Mouse (Mus musculus): ENCODE results near the gene Olfr62. TPM values are rescaled to one million over a fixed set of nuclear protein-coding genes. Genes with fewer than 3 reads are reported as not detected.

The Olfr62 gene
- not detected in 2 replicates for polyA plus RNA-seq (2015; fragmentation: Nextera tagmentation; extraction: Ambion mirVana)

GRCm38 (mm10) chr4:118658652-118659051, at the start of gene Olfr62:
Gene Olfr62 (plus strand): TSS chr4:118658952.
- ATAC-seq (ENCODE audit: low FRiP score, low TSS enrichment) = no peak
- no peaks in the 10 kb centered on the region for H3K27me3 ChIP-seq (ENCODE audit: insufficient read depth, low read length)
- no peak within 1 kb of the TSS for H3K4me3 ChIP-seq (ENCODE audit: low read length)
- H3K4me2 ChIP-seq (replicated peaks; ENCODE audit: low read depth, low read length) = no peak within 1 kb of the TSS
- H3K9ac ChIP-seq (replicated peaks; ENCODE audit: low read length) = no peak within 1 kb of the TSS
- no peaks in the 10 kb centered on the region for H3K9me3 ChIP-seq (ENCODE audit: low read length)
- H3K36me3 ChIP-seq (ENCODE audit: insufficient read depth, low read length) = no peaks in the 10 kb centered on the region
- H3K27ac ChIP-seq (ENCODE audit: low read length) = no peak within 1 kb of the TSS
- no peaks in the 10 kb centered on the region for H3K4me1 ChIP-seq (ENCODE audit: insufficient read depth, low read length)

DNA sequence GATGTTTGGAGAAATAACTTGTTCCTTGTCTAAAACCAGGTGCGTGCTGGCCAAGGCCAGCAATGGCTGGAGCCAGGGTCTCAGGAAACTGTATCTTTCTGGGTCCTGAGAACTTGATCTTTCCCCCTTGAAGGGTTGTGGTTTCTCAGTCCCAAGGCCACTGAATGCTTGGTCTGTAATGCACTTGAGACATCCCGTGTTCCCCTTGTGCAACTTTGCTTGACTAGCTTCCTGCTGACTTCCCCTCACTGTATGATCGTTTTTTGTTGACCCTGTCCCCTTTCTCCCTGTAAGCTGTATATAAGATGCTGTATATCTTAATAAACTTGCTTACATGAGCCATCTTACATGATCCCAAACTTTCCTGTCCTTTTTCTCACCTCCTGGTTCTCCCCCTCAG, 48.9 kb upstream of the Olfr62 start:
- Histone ChIP-seq H3K9ac (replicated peaks; ENCODE audit: low read length) (no peak overlapping the region), H3K4me2 (replicated peaks; ENCODE audit: low read depth, low read length) (no peak overlapping the region), H3K27me3 (ENCODE audit: insufficient read depth, low read length) (no peaks in the 10 kb centered on the region), H3K27ac (ENCODE audit: low read length) (no peak overlapping the region), H3K4me3 (ENCODE audit: low read length) (no peak overlapping the region), H3K4me1 (ENCODE audit: insufficient read depth, low read length) (no peaks in the 10 kb centered on the region), H3K36me3 (ENCODE audit: insufficient read depth, low read length) (no peaks in the 10 kb centered on the region), H3K9me3 (ENCODE audit: low read length) (no peaks in the 10 kb centered on the region)
- ATAC-seq (ENCODE audit: low FRiP score, low TSS enrichment) = no peak
- 65% methylated on average over 3 of the region's 3 CpGs for WGBS

DNA sequence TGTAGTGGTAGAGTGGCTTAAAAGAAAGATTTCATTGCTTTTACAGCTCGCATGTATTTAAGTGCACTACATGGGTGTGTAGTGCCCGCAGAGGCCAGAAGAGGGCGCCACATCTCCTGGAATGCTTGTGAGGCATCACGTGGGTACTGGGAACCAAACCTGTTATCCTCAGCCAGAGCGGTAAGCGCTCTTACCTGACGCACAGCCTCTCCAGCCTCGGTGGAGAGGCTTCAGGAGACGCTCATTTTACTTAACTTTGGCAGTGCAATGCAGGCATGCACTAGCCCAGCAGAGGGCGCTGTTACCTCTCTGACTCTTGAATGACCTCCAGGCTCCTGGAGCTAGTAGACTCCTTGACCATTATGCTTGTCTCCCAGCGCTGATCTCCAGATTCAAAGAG, 46.1 kb upstream of the Olfr62 start:
- Histone ChIP-seq H3K27ac (ENCODE audit: low read length) (no peak overlapping the region), H3K36me3 (ENCODE audit: insufficient read depth, low read length) (no peaks in the 10 kb centered on the region), H3K27me3 (ENCODE audit: insufficient read depth, low read length) (no peaks in the 10 kb centered on the region), H3K9ac (replicated peaks; ENCODE audit: low read length) (no peak overlapping the region), H3K4me2 (replicated peaks; ENCODE audit: low read depth, low read length) (no peak overlapping the region), H3K9me3 (ENCODE audit: low read length) (peaks cover 7% of the 10 kb centered on the region; the same call in 1 of the 2 replicates), H3K4me1 (ENCODE audit: insufficient read depth, low read length) (no peaks in the 10 kb centered on the region), H3K4me3 (ENCODE audit: low read length) (no peak overlapping the region)
- WGBS = 25% methylated on average over 11 of the region's 11 CpGs
- ATAC-seq (ENCODE audit: low FRiP score, low TSS enrichment) = no peak

DNA sequence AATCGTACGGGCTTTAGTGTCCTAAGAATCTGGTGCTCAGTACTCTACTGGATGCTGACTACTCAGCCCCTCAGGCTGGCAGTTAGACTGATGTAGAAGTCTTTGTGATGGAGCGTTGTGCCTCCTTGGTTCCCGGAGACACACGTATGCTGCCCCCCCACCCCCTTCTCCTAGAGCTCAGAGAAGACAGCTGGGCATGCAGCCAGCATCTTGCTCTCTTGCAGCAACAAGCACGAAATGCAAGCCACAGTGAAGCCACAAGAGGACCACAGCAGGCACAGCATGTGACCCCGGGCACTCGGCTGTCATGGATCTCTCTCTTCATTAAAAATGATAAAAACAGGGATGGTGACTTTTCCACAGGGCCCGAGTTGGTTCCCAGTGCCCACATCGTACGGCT, 43.3 kb upstream of the Olfr62 start:
- Histone ChIP-seq H3K27ac (ENCODE audit: low read length) (no peak overlapping the region), H3K36me3 (ENCODE audit: insufficient read depth, low read length) (no peaks in the 10 kb centered on the region), H3K27me3 (ENCODE audit: insufficient read depth, low read length) (no peaks in the 10 kb centered on the region), H3K4me1 (ENCODE audit: insufficient read depth, low read length) (no peaks in the 10 kb centered on the region), H3K4me2 (replicated peaks; ENCODE audit: low read depth, low read length) (no peak overlapping the region), H3K9ac (replicated peaks; ENCODE audit: low read length) (no peak overlapping the region), H3K9me3 (ENCODE audit: low read length) (peaks cover 8% of the 10 kb centered on the region; the same call in 1 of the 2 replicates), H3K4me3 (ENCODE audit: low read length) (no peak overlapping the region)
- WGBS = 82% methylated on average over 11 of the region's 11 CpGs
- no peak for ATAC-seq (ENCODE audit: low FRiP score, low TSS enrichment)

DNA sequence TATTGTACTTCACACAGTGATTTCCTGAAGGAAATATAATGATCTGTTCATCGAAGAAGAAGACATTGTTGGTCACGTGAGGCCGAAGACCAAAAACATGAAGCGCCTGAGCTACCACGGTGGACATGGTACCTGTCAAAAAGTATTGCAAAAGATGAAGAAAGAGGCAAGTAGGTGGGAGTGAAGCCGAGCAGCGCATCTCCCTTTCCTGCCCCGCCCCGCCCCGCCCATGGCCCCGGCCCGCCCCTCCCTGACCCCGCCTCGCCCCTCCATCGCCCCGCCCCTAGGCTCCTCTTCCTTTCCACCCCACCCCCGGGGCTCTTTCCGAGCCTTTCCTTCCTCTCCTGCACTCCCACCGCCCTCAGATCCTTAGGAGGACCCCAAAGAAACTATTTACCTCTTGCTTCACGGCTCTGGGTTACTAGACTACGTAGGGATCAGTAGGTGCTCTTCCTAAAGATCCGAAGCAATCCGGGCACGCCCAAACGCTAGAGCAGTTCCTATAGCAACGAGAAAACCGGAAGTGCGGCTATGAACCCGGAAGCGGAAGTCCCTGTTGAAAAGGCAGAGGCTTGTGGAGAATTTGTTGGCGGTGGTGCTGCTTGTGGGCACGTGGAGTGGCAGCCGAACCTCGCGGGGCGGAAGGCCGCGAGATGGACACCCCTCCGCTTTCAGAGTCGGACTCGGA, 38.3 kb upstream of the Olfr62 start, which contains the start of the genes Cfap57 and Ebna1bp2:
Gene Cfap57, minus strand, starts transcription at position 499 of the 688 bp plus-strand sequence.
Gene Ebna1bp2, plus strand, starts transcription at position 521 of the 688 bp plus-strand sequence.
- Histone ChIP-seq H3K9ac (replicated peaks; ENCODE audit: low read length) (peak within 1 kb of the TSS; percentile 77), H3K27ac (ENCODE audit: low read length) (no peak within 1 kb of the TSS), H3K4me3 (ENCODE audit: low read length) (peak within 1 kb of the TSS; percentile 76), H3K4me2 (replicated peaks; ENCODE audit: low read depth, low read length) (peak within 1 kb of the TSS; percentile 61), H3K36me3 (ENCODE audit: insufficient read depth, low read length) (peaks cover 21% of the 10 kb centered on the region), H3K4me1 (ENCODE audit: insufficient read depth, low read length) (peaks cover 8% of the 10 kb centered on the region), H3K27me3 (ENCODE audit: insufficient read depth, low read length) (no peaks in the 10 kb centered on the region), H3K9me3 (ENCODE audit: low read length) (peaks cover 8% of the 10 kb centered on the region; the same call in 1 of the 2 replicates)
- ATAC-seq (ENCODE audit: low FRiP score, low TSS enrichment) = peak; percentile 92
- under 1% methylated on average over 34 of the region's 41 CpGs for WGBS

GRCm38 (mm10) chr4:118620967-118621320, 37.8 kb upstream of the Olfr62 start:
- peaks cover 8% of the 10 kb centered on the region for H3K4me1 ChIP-seq (ENCODE audit: insufficient read depth, low read length)
- no peak overlapping the region for H3K27ac ChIP-seq (ENCODE audit: low read length)
- H3K27me3 ChIP-seq (ENCODE audit: insufficient read depth, low read length) = no peaks in the 10 kb centered on the region
- peak overlapping the region; percentile 77 for H3K9ac ChIP-seq (replicated peaks; ENCODE audit: low read length)
- peak; percentile 57 for ATAC-seq (ENCODE audit: low FRiP score, low TSS enrichment)
- H3K4me2 ChIP-seq (replicated peaks; ENCODE audit: low read depth, low read length) = peak overlapping the region; percentile 61
- peak overlapping the region; percentile 76 for H3K4me3 ChIP-seq (ENCODE audit: low read length)
- WGBS = under 1% methylated on average over 23 of the region's 23 CpGs
- H3K36me3 ChIP-seq (ENCODE audit: insufficient read depth, low read length) = peaks cover 25% of the 10 kb centered on the region
- H3K9me3 ChIP-seq (ENCODE audit: low read length) = peaks cover 8% of the 10 kb centered on the region; the same call in 1 of the 2 replicates

- Histone ChIP-seq H3K36me3 (ENCODE audit: insufficient read depth, low read length) (peaks cover 34% of the 10 kb centered on the region), H3K4me2 (replicated peaks; ENCODE audit: low read depth, low read length) (peak overlapping the region; percentile 61), H3K4me3 (ENCODE audit: low read length) (peak overlapping the region; percentile 76), H3K27ac (ENCODE audit: low read length) (no peak overlapping the region), H3K27me3 (ENCODE audit: insufficient read depth, low read length) (no peaks in the 10 kb centered on the region), H3K9me3 (ENCODE audit: low read length) (peaks cover 8% of the 10 kb centered on the region; the same call in 1 of the 2 replicates), H3K4me1 (ENCODE audit: insufficient read depth, low read length) (peaks cover 8% of the 10 kb centered on the region), H3K9ac (replicated peaks; ENCODE audit: low read length) (peak overlapping the region; percentile 77)
- WGBS = 82% methylated on average over 9 of the region's 9 CpGs
- no peak for ATAC-seq (ENCODE audit: low FRiP score, low TSS enrichment)
These were observed 37.0 kb upstream of the Olfr62 start for GRCm38 (mm10) chr4:118621781-118622180.

DNA sequence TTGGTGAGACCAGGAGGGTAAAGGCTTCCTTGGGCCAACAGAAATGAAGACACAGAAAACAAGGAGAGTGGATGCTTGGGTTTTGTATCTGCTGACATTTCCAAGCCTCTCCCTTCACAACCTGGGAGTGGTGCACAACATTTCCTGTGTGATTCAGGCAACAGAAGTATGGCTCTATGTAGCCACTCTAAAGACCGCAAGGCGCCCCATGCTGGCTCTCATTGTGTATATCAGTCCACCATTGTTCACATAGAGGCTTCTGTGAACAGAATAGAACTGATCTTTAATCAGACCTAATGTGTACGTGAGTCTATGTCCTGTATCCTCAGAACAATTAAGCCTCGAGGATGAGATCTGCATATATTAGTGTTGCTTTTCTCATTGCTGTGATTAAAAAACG, 28.5 kb upstream of the Olfr62 start:
- Histone ChIP-seq H3K9me3 (ENCODE audit: low read length) (no peaks in the 10 kb centered on the region), H3K4me2 (replicated peaks; ENCODE audit: low read depth, low read length) (no peak overlapping the region), H3K27me3 (ENCODE audit: insufficient read depth, low read length) (no peaks in the 10 kb centered on the region), H3K4me3 (ENCODE audit: low read length) (no peak overlapping the region), H3K27ac (ENCODE audit: low read length) (no peak overlapping the region), H3K4me1 (ENCODE audit: insufficient read depth, low read length) (no peaks in the 10 kb centered on the region), H3K9ac (replicated peaks; ENCODE audit: low read length) (no peak overlapping the region), H3K36me3 (ENCODE audit: insufficient read depth, low read length) (peaks cover 32% of the 10 kb centered on the region)
- no peak for ATAC-seq (ENCODE audit: low FRiP score, low TSS enrichment)
- WGBS = 93% methylated on average over 5 of the region's 5 CpGs

DNA sequence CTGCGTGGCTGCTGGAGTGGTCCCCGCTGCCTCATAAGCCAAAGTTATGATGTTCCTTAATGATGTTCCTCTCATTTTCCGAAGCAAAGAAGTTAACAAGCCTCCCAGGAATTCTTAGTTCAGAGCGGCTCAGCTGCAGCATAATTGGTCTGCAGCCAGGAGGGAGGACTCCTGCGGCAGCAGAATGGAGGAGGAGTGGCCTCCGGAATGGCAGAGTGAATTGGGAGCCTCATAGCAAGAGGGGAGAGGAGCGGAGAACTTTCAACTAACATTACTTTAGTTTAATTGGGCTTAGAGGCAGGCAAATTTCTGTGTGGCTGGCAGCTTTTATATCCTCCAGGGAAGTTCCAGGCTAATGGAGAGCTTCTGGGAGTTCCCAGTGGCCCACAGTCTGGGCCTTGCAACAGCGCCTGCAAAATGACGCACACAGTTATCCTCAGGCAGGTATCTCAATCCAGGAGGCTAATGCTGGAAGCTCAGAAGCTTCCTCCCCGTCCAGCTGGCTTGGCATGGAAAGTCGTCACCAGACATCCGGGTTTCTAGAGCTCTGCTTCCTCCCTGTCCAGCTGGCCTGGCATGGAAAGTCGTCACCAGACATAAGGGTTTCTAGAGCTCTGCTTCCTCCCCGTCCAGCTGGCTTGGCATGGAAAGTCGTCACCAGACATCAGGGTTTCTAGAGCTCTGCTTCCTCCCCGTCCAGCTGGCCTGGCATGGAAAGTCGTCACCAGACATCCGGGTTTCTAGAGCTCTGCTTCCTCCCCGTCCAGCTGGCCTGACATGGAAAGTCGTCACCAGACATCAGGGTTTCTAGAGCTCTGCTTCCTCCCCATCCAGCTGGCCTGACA, 16.2 kb upstream of the Olfr62 start:
- no peak overlapping the region for H3K27ac ChIP-seq (ENCODE audit: low read length)
- no peak overlapping the region; the same call in 1 of the 2 replicates for H3K4me2 ChIP-seq (replicated peaks; ENCODE audit: low read depth, low read length)
- WGBS = 36% methylated on average over 20 of the region's 20 CpGs

GRCm38 (mm10) chr4:118645234-118645633, 13.5 kb upstream of the Olfr62 start:
- Histone ChIP-seq H3K4me2 (replicated peaks; ENCODE audit: low read depth, low read length) (no peak overlapping the region), H3K9me3 (ENCODE audit: low read length) (no peaks in the 10 kb centered on the region), H3K4me1 (ENCODE audit: insufficient read depth, low read length) (no peaks in the 10 kb centered on the region), H3K27me3 (ENCODE audit: insufficient read depth, low read length) (no peaks in the 10 kb centered on the region), H3K4me3 (ENCODE audit: low read length) (no peak overlapping the region), H3K27ac (ENCODE audit: low read length) (no peak overlapping the region), H3K36me3 (ENCODE audit: insufficient read depth, low read length) (no peaks in the 10 kb centered on the region), H3K9ac (replicated peaks; ENCODE audit: low read length) (no peak overlapping the region)
- WGBS = 5% methylated on average over 2 of the region's 2 CpGs
- no peak for ATAC-seq (ENCODE audit: low FRiP score, low TSS enrichment)

More for the DNA sequence above, 16.2 kb upstream of the Olfr62 start:
- H3K4me3 ChIP-seq (ENCODE audit: low read length) = no peak overlapping the region
- H3K4me1 ChIP-seq (ENCODE audit: insufficient read depth, low read length) = no peaks in the 10 kb centered on the region
- H3K9me3 ChIP-seq (ENCODE audit: low read length) = no peaks in the 10 kb centered on the region
- no peak for ATAC-seq (ENCODE audit: low FRiP score, low TSS enrichment)
- H3K9ac ChIP-seq (replicated peaks; ENCODE audit: low read length) = no peak overlapping the region
- H3K27me3 ChIP-seq (ENCODE audit: insufficient read depth, low read length) = no peaks in the 10 kb centered on the region
- no peaks in the 10 kb centered on the region for H3K36me3 ChIP-seq (ENCODE audit: insufficient read depth, low read length)
